Mouse (Mus musculus) kidney, adult 10 weeks (tissue): ENCODE results near the gene Plet1. TPM values are rescaled to one million over a fixed set of nuclear protein-coding genes. Genes with fewer than 3 reads are reported as not detected.

Experiments used
- polyA plus RNA-seq: library from polyadenylated mRNA; stranded (reverse); fragments of 350-450 nt; fragmentation: Illumina TruSeq; extraction: RNeasy Lipid Tissue Mini Kit (QIAGEN cat#74804); gene quantifications from one replicate; pipeline ENCODE4 v1.2.3, GENCODE M21; 2014; ENCODE audit warnings: low read depth, low replicate concordance

Gene Plet1
- polyA plus RNA-seq = 42.2 TPM

GRCm38 (mm10) chr9:50494311-50494710 is at the start of gene Plet1:
TSS of gene Plet1 (plus strand) at chr9:50494525.

GRCm38 (mm10) chr9:50528293-50528892 is 34.1 kb downstream of the Plet1 start, which contains the start of gene Pts:
TSS of gene Pts (minus strand) at chr9:50528724.

GRCm38 (mm10) chr9:50554241-50555093 is 60.1 kb downstream of the Plet1 start, which contains the start of gene Il18:
TSS of gene Il18 (plus strand) at chr9:50554827.

GRCm38 (mm10) chr9:50555094-50555446 is 60.7 kb downstream of the Plet1 start, which contains the start of gene Bco2:
TSS of gene Bco2 (minus strand) at chr9:50555181.

Other genes starting within 250 kb of the Plet1 start
- 104 TPM for gene Rpl10-ps3, start 149.6 kb upstream of the Plet1 start, polyA plus RNA-seq
- 267 TPM for gene Pts, start 34.2 kb downstream of the Plet1 start, polyA plus RNA-seq
- gene Il18, start 60.3 kb downstream of the Plet1 start, polyA plus RNA-seq = 9.1 TPM
- 13.1 TPM for gene Bco2, start 60.7 kb downstream of the Plet1 start, polyA plus RNA-seq
- gene Tex12, start 66.8 kb downstream of the Plet1 start, polyA plus RNA-seq = not detected
- gene Sdhd, start 109.3 kb downstream of the Plet1 start, polyA plus RNA-seq = 501 TPM
- gene Timm8b, start 109.4 kb downstream of the Plet1 start, polyA plus RNA-seq = 186 TPM
- 11.1 TPM for gene Pih1d2, start 122.8 kb downstream of the Plet1 start, polyA plus RNA-seq
- 70.3 TPM for gene Nkapd1, start 122.9 kb downstream of the Plet1 start, polyA plus RNA-seq
- 252 TPM for gene Dlat, start 165.3 kb downstream of the Plet1 start, polyA plus RNA-seq
- 14.0 TPM for gene Dixdc1, start 245.0 kb downstream of the Plet1 start, polyA plus RNA-seq